ENCODE assay signal across 29 mouse cellular contexts in genomic region chr4:87047131-87047530, GRCm38 (mm10).
"Had no signal": no experiment of that assay in that cellular context is flagged by ENCODE, and none has a peak within 500 bp of the region (broad histone marks: within the 10 kb centered on the region; RNA-seq: fewer than 3 reads in every experiment).

No protein-coding gene starts in this region.

- H3K4me2 ChIP-seq: heart, embryonic 12.5 days; hindbrain, embryonic 12.5 days; hindbrain, embryonic 14.5 days; kidney, embryonic 15.5 days; limb, embryonic 12.5 days; liver, embryonic 11.5 days; liver, embryonic 13.5 days; liver, embryonic 15.5 days had no signal

- H3K4me3 ChIP-seq: heart, adult 2 months; heart, embryonic 10.5 days; heart, embryonic 12.5 days; hindbrain, embryonic 10.5 days; hindbrain, embryonic 12.5 days; kidney, embryonic 15.5 days; left cerebral cortex, adult 2 months; limb, embryonic 10.5 days; limb, embryonic 12.5 days; liver, embryonic 13.5 days; liver, embryonic 15.5 days had no signal

- DNase-seq: gastrocnemius, postnatal 14 days; gastrocnemius, postnatal 36 days; heart, adult 11 months; heart, adult 2 months; heart, postnatal 10 days; heart, postnatal 4 days; kidney, adult 11 months; kidney, adult 2 months; kidney, adult 9 months; kidney, postnatal 14 days; kidney, postnatal 36 days; layer of hippocampus, postnatal 36 days; liver; liver, embryonic 13.5 days had no signal

- H3K9ac ChIP-seq: heart, embryonic 12.5 days; hindbrain, embryonic 12.5 days; hindbrain, embryonic 14.5 days; kidney, embryonic 15.5 days; limb, embryonic 12.5 days; liver, embryonic 13.5 days; liver, embryonic 15.5 days had no signal

- H3K9me3 ChIP-seq: heart, embryonic 10.5 days; heart, embryonic 12.5 days; hindbrain, embryonic 10.5 days; hindbrain, embryonic 12.5 days; kidney, embryonic 15.5 days; limb, embryonic 10.5 days; limb, embryonic 12.5 days; liver, embryonic 13.5 days; liver, embryonic 15.5 days had no signal

- ATAC-seq: hindbrain, embryonic 16.5 days; inflammation-experienced regulatory T-cells, adult 6 months; intestine, embryonic 16.5 days had no signal

- H3K36me3 ChIP-seq: heart, embryonic 10.5 days; heart, embryonic 12.5 days; hindbrain, embryonic 10.5 days; hindbrain, embryonic 12.5 days; kidney, embryonic 15.5 days; limb, embryonic 10.5 days; limb, embryonic 12.5 days; liver, embryonic 13.5 days; liver, embryonic 15.5 days had no signal

- H3K27ac ChIP-seq: heart, adult 2 months; heart, embryonic 10.5 days; hindbrain, embryonic 10.5 days; hindbrain, embryonic 12.5 days; hindbrain, embryonic 14.5 days; kidney, embryonic 15.5 days; kidney, postnatal 0 days; limb, embryonic 10.5 days; limb, embryonic 12.5 days; liver, embryonic 13.5 days; liver, embryonic 15.5 days had no signal

- H3K27me3 ChIP-seq: heart, embryonic 12.5 days; hindbrain, embryonic 12.5 days; kidney, embryonic 15.5 days; limb, embryonic 12.5 days; liver, embryonic 13.5 days; liver, embryonic 15.5 days had no signal

- H3K4me1 ChIP-seq: hindbrain, embryonic 10.5 days; hindbrain, embryonic 12.5 days; kidney, embryonic 15.5 days; limb, embryonic 10.5 days; limb, embryonic 12.5 days; liver, embryonic 13.5 days; liver, embryonic 15.5 days had no signal
